Mouse (Mus musculus) fibroblast of lung, adult 2 months (primary cell): Measurements from ENCODE around the gene Lsp1.

Experiments used
- DNase-seq: peaks from one replicate; pipeline ENCODE4 v3.0.0-alpha.2; 2011; ENCODE audit warnings: low read depth

Gene Lsp1

GRCm38 (mm10) chr7:142539828-142540227 lies 79.2 kb downstream of the Lsp1 start:
- no peak for DNase-seq

- DNase-seq, result no peak
Measured at GRCm38 (mm10) chr7:142542771-142543303, 82.2 kb downstream of the Lsp1 start.
